Mouse (Mus musculus): ENCODE data around the gene Plekhm2. TPM values are rescaled to one million over a fixed set of nuclear protein-coding genes. Genes with fewer than 3 reads are reported as not detected.

The Plekhm2 gene
- total RNA-seq, 4 experiments from 2014 or later: 89.6 to 98.5 (median 95.2) TPM

Other genes with a start within 250 kb of the Plekhm2 start
- gene Clcnkb, start 248.9 kb downstream of the Plekhm2 start, total RNA-seq (2022): not detected
- under 1 TPM in 1 of 4 experiments, not detected in 3; 0.33 TPM for gene Hspb7, start 244.1 kb downstream of the Plekhm2 start, total RNA-seq (2022)
- gene Srarp, start 228.8 kb downstream of the Plekhm2 start, total RNA-seq (2022): 1 to 10 TPM; 3.4 to 4.9 (median 3.6) TPM
- 10 to 100 TPM; 27.6 to 35.4 (median 30.4) TPM for gene Zbtb17, start 220.2 kb downstream of the Plekhm2 start, total RNA-seq (2022)
- 10 to 100 TPM; 59.2 to 67.9 (median 66.9) TPM for gene Spen, start 126.3 kb downstream of the Plekhm2 start, total RNA-seq (2022)
- 1 to 10 TPM in 2 of 4 experiments, under 1 TPM in 2; 0.39 to 4.4 (median 1.9) TPM for gene Fblim1, start 58.8 kb downstream of the Plekhm2 start, total RNA-seq (2022)
- under 1 TPM; 0.47 to 0.87 (median 0.54) TPM for gene Tmem82, start 46.3 kb downstream of the Plekhm2 start, total RNA-seq (2022)
- 1 to 10 TPM; 2.9 to 4.5 (median 3.8) TPM for gene Slc25a34, start 41.1 kb downstream of the Plekhm2 start, total RNA-seq (2022)
- gene Rsc1a1, start 20.7 kb upstream of the Plekhm2 start, total RNA-seq (2022): under 1 TPM in 2 of 4 experiments, not detected in 2; 0.43 to 0.47 TPM
- gene Ddi2, start 58.5 kb upstream of the Plekhm2 start, total RNA-seq (2022): 10 to 100 TPM; 43.0 to 50.3 (median 46.2) TPM
- gene Agmat, start 81.8 kb upstream of the Plekhm2 start, total RNA-seq (2022): not detected
- gene Dnajc16, start 126.0 kb upstream of the Plekhm2 start, total RNA-seq (2022): 10 to 100 TPM; 42.0 to 51.0 (median 44.1) TPM
- gene Casp9, start 128.7 kb upstream of the Plekhm2 start, total RNA-seq (2022): 10 to 100 TPM; 22.6 to 26.0 (median 25.6) TPM
- gene Cela2a, start 161.3 kb upstream of the Plekhm2 start, total RNA-seq (2022): not detected
- not detected for gene Ctrc, start 181.5 kb upstream of the Plekhm2 start, total RNA-seq (2022)
- 100 to 1,000 TPM; 160 to 177 (median 162) TPM for gene Efhd2, start 210.0 kb upstream of the Plekhm2 start, total RNA-seq (2022)

Data from layer of hippocampus, adult 8-10 months (tissue).